Mouse (Mus musculus) right cerebral cortex, postnatal 25 days (tissue): ENCODE measurements around the gene Ank.

Experiments
- DNase-seq: peaks from one replicate; pipeline ENCODE4 v3.0.0; 2022

Ank gene

DNA sequence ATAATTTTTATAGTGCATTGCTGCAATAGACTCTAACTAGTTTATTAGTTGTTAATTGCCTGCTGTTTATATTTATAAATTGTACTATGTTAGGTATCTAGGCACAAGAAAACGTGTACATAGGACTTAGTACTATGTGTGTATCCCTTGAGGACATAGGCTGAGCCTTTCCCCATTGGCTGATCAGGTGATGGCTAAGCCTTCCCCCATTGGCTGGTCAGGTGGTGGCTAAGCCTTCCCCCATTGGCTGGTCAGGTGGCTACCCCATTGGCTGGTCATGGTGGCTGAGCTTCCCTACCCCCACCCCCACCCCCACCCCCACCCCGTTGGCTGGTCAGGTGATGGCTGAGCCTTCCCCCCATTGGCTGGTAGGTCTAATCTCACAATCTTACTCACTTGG is 113.4 kb downstream of the Ank start:
- DNase-seq = no peak

DNA sequence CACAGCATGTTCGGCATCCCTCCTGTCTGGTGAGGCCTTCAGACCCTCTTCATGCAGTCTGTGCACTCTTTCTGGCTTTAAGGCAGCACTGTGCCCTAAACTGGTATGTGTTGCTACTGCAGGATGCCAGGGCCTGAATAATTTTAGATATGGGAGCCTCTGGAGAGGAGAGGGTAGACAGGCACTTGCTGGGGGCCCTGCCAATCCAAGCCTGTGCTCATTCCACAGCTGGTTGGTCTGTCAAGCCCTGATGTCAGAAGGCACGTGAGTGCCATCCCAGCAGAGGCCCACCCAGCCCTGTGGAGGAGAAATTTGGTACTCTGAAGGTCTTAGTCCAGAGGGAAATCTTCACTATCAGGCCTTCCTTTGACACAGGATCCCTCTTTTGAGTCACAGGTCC is 114.3 kb downstream of the Ank start:
- DNase-seq = no peak

DNA sequence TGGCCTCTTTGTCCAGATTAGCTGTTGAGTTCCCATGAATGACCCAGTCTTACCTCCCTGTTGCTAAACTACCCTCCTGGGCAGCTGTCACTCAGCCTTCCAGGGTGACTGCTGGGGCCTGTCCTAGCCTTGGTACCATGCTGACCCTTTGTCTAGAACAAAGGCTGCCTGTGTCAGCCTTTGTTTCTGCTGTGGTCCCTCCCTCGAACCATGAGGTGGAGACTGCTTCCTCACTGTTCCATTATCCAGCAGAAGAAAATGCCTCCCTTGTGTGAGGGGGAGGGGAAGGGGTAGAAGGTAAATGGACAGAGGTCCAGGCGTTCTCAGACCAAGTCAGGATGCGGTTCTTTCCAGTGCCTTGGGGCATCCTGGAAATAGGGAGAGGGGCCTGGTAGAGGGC is 115.2 kb downstream of the Ank start:
- no peak for DNase-seq

DNA sequence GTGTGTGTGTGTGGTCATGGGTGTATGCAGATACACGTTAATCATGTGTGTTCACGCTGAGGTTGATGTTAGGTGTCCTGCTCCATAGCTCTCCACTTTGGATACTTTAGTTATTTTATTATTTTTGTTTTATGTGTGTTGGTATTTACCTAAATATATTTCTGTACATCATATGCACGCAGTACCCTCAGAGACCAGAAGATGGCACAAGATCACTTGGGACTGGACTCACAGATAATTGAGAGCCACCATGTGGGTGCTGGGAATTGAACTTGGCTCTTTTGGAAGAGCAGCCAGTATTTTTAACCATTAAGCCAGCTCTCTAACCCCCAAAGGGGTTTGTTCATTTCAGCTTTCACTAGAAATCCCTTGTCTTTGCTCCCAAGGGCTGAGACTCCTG is 116.0 kb downstream of the Ank start:
- DNase-seq = no peak

DNA sequence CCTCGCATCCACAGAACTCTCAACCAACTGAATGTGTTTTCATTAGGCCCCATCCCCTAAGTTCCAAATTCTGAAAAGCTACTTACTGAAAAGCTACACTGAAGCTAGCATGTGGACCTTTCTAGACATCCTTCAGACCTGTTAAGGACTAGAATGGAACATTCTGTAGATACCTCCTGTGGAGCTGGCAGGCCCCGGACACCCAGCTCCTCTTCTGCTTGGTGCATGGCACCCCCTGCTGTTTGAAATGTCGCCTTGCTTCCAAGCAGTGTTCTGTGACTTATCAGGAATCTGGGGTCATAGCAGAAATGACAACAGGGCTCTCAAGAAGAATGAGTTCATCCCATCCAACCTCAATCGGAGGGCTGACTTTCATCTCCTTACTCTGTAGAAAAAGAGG is 116.6 kb downstream of the Ank start:
- DNase-seq = peak; percentile 54

DNA sequence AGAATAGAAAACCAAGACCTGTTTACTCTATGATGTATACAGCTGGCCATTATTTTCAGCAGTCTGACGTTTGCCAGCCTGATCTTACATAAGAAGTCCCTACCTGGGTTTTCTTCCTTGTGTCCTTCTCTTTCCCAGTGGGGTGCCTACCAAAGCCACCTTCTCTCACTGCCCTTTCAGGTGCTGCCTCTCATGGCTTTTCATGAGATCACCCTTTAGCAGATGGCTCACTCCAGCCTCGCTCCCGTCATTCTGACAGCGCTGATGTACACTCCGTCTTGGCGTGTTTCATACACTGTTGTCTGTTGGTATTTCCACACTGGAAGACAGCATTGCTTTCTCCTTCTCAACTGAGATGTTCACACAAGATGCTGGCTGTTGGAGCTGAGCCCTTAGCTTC is 117.1 kb downstream of the Ank start:
- DNase-seq = no peak

DNA sequence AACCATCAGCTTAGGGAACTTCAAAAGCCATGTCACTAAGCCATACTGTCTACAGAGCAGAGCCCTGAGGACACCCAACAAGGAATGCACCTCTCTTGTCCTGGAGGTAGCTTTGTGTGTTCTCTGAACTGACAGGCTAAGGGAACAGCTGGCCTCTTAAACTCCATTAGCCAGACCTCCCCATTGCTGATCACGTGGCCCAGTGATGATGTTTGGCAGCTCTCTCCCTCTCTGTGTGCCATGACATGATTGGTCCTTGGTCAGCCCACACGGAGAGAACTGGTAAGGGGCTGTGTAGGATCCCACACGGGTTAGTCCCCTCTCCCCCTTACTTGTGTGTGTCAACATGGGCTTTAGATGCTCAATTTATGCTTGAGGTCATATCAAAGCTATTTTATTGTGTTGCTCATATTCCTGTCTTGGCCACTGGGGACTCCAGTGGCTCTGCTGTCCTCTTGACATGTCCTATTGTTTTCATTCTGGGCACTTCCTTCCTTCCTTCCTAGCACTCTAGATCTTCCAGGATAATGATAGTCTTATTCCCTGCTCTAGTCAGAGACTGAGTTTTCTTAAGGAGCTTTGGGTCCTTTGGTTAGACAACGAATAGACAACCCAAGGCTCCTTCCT is 119.1 kb downstream of the Ank start:
- DNase-seq = no peak

DNA sequence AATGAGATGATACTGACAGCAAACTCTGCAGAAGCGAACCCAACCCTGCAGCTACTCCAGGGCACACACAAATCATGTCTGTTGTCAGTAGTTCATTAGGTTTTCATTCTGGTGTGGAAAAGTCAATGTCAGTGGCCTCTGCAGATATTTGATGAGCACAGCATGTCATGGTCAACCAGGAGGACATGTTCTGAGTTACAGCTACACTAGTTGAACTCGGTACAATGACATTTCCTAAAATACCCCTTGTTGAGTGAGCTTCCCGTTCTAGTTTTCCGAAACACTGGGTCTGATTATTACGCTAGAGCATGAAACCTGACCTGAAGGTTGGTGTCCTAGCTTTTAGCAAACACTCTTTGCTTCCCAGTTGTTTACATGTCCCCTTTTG is 119.6 kb downstream of the Ank start:
- no peak for DNase-seq

DNA sequence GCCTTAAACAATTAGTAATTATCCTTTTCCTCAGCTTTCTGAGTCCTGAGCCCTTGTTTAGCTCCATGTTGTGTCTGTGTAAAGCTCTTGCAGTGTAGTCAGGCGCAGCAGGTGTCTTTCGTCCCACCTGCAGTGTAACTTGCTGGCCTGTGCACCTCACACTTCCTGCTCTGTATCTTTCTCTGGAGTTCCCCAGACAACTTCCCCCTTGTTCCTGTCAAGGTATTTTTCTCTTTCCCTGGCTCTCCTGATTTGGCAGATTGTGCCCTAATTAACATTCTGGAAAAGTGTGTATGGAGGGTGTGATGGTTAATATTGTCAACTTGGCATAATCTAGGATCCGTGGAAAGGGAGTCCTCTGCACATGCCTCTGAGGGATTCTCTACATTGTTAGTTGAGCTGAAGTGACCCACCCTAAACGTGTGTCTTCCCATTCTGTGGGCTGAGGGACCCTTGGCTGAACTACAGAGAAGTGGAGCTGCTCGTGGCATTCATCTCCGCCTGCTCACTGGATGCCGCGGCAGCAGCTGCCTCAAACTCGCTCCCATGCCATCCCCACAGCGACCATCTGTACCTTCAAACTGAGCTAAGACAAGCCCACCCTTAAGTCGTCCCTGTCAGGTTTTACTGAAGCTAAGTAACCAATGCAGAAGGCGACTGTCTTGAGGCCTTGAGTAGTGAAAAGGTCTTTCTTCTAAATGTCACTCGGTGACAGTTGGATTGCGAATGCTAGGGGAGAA is 121.8 kb downstream of the Ank start:
- DNase-seq = no peak

DNA sequence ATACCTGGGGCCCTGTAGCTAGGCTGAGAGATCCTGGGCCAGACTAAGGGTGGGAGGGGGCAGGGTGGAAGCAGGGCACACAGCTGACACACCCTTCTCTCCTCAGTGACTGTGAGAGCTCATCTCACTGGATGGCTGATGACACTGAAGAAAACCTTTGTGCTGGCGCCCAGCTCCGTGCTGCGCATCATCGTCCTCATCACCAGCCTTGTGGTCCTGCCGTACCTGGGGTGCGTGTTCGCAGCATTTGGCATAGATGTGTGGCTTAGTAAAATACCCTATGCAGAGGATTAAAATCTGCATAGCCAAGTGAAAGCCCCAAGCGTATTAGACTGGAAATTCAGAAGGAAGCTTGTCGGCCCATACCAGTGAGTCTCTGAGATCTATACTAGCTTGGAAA is 124.3 kb downstream of the Ank start:
- no peak for DNase-seq

DNA sequence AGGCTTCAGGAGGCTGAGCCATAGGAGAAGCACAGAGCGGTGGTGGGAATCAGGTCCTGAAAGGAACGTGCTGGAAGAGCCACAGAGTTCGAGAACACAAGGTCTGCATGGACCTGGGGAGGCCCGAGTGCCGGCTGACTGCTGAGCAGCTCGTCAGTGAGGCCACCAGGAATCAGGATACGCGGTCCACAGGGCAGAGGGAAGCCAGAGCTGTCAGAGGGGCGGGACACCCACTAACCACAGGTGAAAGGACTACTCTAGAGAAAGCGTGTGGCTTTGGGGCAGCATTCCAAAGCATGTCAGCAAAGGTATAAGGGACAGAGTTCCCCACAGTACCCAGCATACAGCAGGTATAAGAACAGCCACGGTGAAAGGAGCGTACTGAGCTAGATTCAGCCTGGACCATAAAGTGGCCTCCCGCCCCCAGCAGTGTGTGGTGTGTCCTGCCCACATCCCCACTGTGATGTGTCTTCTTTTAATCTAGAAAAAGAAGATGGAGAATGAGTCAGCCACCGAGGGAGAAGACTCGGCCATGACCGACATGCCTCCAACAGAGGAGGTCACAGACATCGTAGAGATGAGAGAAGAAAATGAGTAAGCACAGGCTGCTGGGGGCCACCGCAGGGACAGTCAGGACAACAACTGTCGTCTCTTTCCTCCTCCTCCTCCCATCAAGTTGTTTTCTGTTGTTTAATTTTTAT is 126.3 kb downstream of the Ank start:
- DNase-seq = no peak

DNA sequence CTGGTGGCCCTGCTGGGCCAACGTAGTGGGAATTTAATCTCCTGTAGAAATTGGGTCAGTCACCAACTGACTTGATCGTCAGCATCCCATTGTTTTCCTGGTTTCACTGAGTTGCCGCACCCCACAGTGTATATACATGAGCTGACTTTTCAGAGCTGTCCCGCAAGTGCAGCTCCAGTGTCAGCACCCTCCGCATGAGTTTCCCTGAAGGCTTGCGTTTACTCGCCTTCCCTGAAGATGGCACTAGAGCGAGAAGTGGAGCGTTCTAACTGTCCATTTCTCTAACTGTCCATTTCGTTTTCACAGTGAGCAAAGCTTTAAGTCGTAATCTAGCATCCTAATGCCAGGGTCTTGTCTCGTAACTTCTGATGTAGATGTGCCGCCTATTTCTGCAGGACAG is 127.2 kb downstream of the Ank start:
- DNase-seq = peak; percentile 48

DNA sequence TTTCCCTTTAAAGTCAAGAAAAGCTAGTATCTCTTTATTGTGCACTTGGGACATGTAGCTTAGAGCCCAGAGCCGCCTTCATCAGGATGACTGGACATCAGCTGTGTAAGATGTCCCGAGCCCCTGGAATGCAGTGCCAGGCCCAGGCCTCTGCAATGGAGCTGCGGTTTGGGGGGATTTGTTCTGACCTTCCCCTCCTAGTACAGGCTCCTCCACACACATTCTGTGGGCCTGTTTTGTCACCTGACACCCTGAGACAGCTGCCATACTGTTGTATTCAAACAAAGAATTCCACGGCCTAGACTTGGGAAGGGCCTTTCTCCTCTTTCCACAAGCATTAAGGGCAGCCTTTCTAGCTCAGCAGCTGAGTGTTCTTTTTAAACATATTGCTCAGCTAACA is 128.5 kb downstream of the Ank start:
- DNase-seq = no peak

DNA sequence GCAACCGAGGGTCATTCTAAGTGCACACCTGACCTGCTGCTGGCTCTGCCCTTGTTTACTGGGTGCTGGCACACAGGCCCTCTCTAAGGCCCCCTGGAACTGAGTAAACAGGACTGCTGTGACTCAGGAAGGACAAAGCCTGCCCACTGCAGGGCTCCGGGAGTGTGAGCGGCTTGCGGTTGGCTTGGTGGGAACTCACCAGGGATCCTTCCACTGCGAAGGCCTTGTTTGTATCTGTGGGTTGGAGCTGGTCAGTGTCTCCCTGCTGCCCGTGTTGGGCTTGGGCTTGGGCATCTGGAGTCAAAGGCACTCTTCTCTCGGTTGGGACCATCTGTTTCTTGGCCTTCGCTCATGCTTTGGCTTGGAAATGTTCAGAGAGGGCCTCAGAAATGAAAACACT is 129.1 kb downstream of the Ank start:
- no peak for DNase-seq

DNA sequence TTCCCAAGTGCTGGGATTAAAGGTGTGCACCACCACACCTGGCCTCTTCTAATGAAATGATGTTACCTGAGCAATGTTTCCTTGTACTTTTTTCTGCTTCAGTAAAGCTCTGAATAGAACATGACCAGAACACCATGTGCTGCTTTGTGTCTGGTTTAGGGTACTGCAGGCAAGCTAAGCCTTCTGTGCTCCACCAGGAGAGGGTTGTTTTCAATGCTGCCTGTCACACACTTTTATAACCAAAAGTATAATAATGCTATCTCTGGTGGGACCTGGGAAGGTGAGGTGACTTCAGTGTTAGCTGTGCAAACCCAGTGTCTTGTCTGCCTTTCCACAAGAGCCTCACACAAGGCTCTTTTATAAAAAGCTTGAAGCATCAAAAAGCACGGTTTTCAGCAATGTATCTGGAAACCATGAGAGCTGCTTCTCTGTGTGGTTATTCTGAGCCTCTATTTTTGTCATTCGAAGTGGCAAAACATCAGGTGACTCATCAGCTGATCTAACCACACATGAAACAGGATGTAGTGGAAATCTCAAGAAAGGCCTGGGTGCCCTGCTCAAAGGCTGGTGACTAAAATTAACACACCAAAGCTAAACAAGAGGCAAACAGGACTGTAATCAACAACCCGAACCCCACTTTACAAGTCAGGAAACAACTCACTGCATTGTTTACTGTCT is 130.1 kb downstream of the Ank start:
- DNase-seq = peak; percentile 47

DNA sequence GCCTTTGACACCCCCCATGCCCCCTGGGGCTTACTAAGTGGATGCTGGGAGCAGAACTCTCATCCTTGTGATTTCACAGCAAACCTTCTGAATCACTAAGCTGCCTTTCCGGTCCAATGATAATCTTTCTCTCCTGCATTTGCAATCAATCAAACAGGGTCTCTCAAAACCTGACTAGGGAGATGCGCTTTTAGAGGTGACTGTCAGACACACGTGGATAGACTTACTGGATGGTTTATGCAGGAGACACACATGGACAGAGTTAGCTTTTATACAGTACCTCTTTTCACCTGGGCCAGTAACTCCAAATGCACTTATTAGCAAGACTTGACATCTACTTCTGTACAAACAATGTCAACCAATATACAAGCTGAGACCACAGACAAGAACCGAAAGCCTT is 131.0 kb downstream of the Ank start:
- no peak for DNase-seq

DNA sequence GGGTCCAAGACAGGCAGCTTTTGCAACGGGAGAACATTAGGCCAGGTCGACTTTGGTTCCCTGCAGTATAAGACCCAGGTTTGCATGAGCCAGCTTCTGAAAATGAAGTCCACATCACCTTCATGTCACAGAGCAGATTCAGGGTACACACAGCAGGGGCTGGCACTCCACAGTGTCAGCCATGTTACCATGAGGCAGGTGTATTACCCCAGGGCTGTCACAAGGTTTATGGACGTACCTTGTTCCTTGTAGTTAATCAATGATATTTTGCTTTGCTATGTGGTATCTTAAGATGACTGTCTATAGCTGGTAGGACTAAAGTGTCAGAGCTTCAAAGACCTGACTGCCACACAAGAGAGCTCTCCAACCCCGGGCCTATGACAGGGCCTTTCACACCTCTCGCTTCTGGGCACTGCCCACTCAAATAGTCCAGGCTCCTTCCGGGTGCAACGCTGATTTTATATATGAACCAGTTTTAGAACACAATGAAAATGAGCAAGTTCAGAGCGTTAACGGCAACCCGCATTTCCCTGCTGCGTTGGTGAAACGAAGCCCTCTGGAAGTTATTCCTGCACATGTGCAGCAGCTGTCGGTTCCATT is 132.4 kb downstream of the Ank start:
- DNase-seq = no peak

DNA sequence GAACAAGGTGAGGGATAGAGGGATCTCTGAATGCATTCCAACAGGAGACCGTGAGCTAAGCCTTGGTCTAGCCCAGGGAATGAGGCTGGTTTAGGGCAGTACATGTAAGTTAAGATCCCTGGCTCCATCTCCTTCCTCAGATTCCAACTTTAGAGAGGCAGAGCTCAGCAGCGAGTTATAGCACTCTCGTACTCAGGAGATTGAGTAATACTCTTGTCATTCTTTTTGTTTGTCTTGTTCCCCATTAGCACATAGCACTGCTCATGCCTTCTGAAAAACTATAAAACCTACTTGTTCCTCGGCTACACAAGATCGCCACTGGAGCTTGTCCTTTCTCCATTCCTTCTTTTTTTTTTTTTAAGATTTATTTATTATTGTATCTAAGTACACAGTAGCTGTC is 134.0 kb downstream of the Ank start:
- DNase-seq = no peak

DNA sequence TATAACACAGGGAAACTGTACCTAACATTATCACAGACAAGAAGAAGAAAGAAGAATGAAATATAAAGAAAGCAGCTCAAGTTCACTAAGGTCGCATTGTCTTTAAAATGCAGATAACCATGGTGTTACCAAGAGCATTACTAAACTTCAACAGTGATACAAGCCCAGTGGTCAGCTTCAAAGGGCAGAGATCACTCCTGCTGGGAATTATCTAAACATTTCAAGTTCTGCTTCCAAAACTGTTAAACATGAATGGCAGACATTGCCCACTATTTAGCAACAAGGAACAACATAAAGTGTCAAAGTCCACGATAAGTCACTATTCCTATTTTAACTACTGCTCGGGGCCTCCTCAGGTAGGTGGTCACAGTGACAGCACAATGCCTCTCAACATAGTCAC is 138.1 kb downstream of the Ank start:
- DNase-seq = no peak

DNA sequence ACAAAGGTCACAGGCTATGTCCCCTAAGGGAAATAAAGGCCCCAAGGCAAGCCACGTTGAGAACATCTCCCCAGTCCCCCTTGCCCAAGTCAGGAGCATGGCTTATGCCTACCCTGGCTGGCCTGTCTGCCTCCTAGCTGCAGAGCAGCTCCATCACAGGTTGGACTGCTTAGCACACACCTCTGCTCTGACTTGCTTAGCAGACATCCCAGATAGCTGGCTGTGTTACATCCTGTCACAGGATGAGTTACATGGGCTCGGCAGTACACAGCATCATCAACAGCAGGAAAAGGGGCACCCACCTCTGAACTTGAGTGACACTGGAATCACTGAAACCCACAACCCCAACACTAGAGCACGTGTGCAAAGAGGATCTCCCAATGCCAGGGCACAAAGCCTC is 138.8 kb downstream of the Ank start:
- no peak for DNase-seq

DNA sequence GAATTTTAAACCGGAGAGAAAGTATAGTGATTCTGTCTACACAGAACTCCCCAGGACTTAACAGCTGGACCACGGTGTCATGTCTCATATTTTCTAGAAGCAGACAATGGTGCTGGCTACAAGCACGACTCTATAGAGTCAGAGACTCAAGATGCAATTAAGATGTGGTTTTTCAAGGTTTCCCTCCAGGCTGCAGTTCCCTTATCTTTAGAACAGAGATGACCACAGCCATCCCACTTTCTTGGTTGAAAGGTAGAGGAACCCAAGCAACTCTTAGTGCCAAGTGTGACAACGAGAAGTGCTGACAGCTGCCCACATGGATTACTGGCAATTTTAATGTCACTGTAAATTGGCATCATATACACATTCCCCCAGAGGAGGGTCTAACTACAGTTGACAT is 143.1 kb downstream of the Ank start:
- DNase-seq = no peak

DNA sequence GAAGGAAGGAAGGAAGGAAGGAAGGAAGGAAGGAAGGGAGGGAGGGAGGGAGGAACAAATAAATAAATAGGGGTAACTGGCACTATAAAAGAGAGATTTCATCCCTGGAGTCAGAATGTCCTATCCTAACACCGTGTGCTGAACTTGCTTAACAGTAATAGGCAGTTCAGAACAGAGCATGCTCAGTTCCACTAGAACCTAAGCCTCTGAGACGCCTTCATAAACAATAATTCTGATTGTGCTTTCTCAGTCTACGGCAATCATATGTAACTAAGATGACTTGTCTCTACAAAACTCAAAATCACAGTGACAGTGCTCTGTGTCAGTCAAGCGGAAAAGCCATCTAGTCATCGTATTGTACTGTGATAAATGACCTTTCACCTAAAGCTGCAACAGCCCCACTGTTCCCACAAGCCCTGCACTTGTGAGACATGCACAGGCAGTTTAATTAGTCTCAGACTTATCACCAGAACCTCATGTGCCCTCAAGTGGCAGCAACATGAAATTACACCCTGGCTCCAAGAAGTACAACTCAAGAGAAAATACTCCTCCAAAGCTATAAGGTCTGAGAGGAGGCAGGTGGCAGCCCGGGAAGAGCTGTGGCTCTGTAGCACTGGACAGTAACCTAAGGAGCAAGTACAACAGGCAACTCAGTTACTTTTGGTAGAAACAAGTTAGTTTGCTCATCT is 146.2 kb downstream of the Ank start:
- peak; percentile 67 for DNase-seq

DNA sequence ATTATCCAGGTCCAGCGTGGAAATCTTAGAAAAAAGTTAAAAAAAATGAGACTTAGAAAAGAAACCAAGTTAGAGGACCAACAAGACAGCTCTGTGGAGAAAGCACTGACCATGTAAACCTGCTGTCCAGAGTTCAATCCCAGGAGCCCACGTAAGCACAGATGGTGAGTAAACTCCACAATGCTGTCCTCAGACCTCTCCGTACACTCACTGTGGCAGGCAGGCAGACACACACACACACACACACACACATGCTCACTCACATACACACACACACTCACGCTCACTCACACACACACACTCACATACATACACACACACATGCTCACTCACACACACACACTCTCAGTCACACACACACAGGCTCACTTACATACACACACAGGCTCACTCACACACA is 146.8 kb downstream of the Ank start:
- DNase-seq = no peak
